Mouse (Mus musculus): Measurements from ENCODE around the gene Gga1.

The Gga1 gene

GRCm38 (mm10) chr15:78942663-78943062 is 65.7 kb downstream of the Gga1 start:
- peak; percentile 72 to 75 for DNase-seq

Measured in B cell, adult 2 months (primary cell).